ENCODE assay signal across 10 mouse cellular contexts in genomic region chr17:36418091-36418754, GRCm38 (mm10). TPM values are rescaled to one million over a fixed set of nuclear protein-coding genes. Genes with fewer than 3 reads are reported as not detected.
DNase-seq lines count a peak whose midpoint lies in the region; ATAC-seq and TF ChIP-seq lines count a peak whose summit lies in the region.
"Had no signal": no experiment of that assay in that cellular context is flagged by ENCODE, and none has a peak within 500 bp of the region (broad histone marks: within the 10 kb centered on the region; RNA-seq: fewer than 3 reads in every experiment).

No protein-coding gene starts in this region.

- intact Hi-C loops in gastrocnemius, postnatal 36 days (cut with DNase I), result loop anchor here (2.0 to 5.0 kb wide), 2 partner anchors 61 to 111 kb away; no protein-coding TSS in a partner anchor

- ATAC-seq in forebrain, embryonic 15.5 days (replicated peaks), result peak; percentile 48; the same call in 1 of the 2 replicates
- ATAC-seq in midbrain, postnatal 0 days (ENCODE audit: low FRiP score), result peak; percentile 71
- ATAC-seq in activated CD4-positive, CD25-positive, alpha-beta regulatory T cell, adult 4 months, result no peak

- DNase-seq in gastrocnemius, adult 18-20 months (ENCODE audit: low spot score), result peak; percentile 12
- no peak for DNase-seq in gastrocnemius, postnatal 36 days
- DNase-seq in A20 (ENCODE audit: low read depth, low spot score), result peak; percentile 66
- DNase-seq in brain, adult 2 months (ENCODE audit: low read depth, low spot score), result peak; percentile 82
- DNase-seq in kidney, postnatal 4 days, result peak; percentile 6 to 9
- DNase-seq in midbrain, postnatal 0 days (ENCODE audit: low spot score), result peak; percentile 86

- WGBS in forebrain, embryonic 15.5 days, result 24% methylated on average over 4 of the region's 4 CpGs
- WGBS in midbrain, postnatal 0 days, result 25% methylated on average over 4 of the region's 4 CpGs

- no peak overlapping the region for H3K9ac ChIP-seq in forebrain, embryonic 15.5 days (replicated peaks)
- H3K9ac ChIP-seq in midbrain, postnatal 0 days (replicated peaks; ENCODE audit: low read length, poor library complexity, severe bottlenecking), result no peak overlapping the region

- H3K4me1 ChIP-seq in forebrain, embryonic 15.5 days, result no peaks in the 10 kb centered on the region
- no peaks in the 10 kb centered on the region for H3K4me1 ChIP-seq in midbrain, postnatal 0 days (ENCODE audit: insufficient read depth, low read length)

- H3K27me3 ChIP-seq in forebrain, embryonic 15.5 days, result no peaks in the 10 kb centered on the region
- H3K27me3 ChIP-seq in midbrain, postnatal 0 days (ENCODE audit: insufficient read depth, low read length), result no peaks in the 10 kb centered on the region

- H3K4me3 ChIP-seq in forebrain, embryonic 15.5 days, result no peak overlapping the region
- H3K4me3 ChIP-seq in midbrain, postnatal 0 days (ENCODE audit: low read depth, low read length), result no peak overlapping the region

- peak; percentile 91 for TF ChIP-seq CTCF in midbrain, postnatal 0 days (IDR thresholded peaks at IDR 0.05)

- no peak overlapping the region for H3K4me2 ChIP-seq in forebrain, embryonic 15.5 days (replicated peaks)
- no peak overlapping the region for H3K4me2 ChIP-seq in midbrain, postnatal 0 days (ENCODE audit: low read depth, low read length, poor library complexity, severe bottlenecking)

- no peaks in the 10 kb centered on the region for H3K9me3 ChIP-seq in forebrain, embryonic 15.5 days
- H3K9me3 ChIP-seq in midbrain, postnatal 0 days (ENCODE audit: low read length), result no peaks in the 10 kb centered on the region

- H3K36me3 ChIP-seq in forebrain, embryonic 15.5 days, result no peaks in the 10 kb centered on the region
- H3K36me3 ChIP-seq in midbrain, postnatal 0 days (ENCODE audit: insufficient read depth, low read length), result no peaks in the 10 kb centered on the region

- no peak overlapping the region for H3K27ac ChIP-seq in forebrain, embryonic 15.5 days (replicated peaks)
- H3K27ac ChIP-seq in midbrain, postnatal 0 days (ENCODE audit: low read depth, low read length), result no peak overlapping the region

RNA-seq across cellular contexts. Expression of gene H2-M10.4, which starts 43.9 kb away (rescaled TPM):
- not detected for total RNA-seq in gastrocnemius, adult 18-20 months (2021)
- total RNA-seq in gastrocnemius, postnatal 36 days (2021), result not detected
- not detected in 2 replicates for polyA plus RNA-seq in forebrain, embryonic 15.5 days (2015; fragmentation: Nextera tagmentation; extraction: Ambion mirVana)
- total RNA-seq in midbrain, postnatal 0 days (2014; rRNA removed), result not detected in 2 replicates
- not detected in 2 replicates for polyA plus RNA-seq in midbrain, postnatal 0 days (2015; fragmentation: Nextera tagmentation; extraction: Ambion mirVana)
- polyA plus RNA-seq in activated CD4-positive, CD25-positive, alpha-beta regulatory T cell, adult 4 months (2017; shearing (Covaris generic)), result not detected
- total RNA-seq: layer of hippocampus, postnatal 25 days had no signal
- polyA plus RNA-seq: stomach, embryonic 14.5 days had no signal

RNA-seq across cellular contexts. Expression of gene H2-M10.3, which starts 50.0 kb away (rescaled TPM):
- total RNA-seq in gastrocnemius, adult 18-20 months (2021), result not detected
- total RNA-seq in gastrocnemius, postnatal 36 days (2021), result not detected
- not detected in 2 replicates for polyA plus RNA-seq in forebrain, embryonic 15.5 days (2015; fragmentation: Nextera tagmentation; extraction: Ambion mirVana)
- not detected in 2 replicates for total RNA-seq in midbrain, postnatal 0 days (2014; rRNA removed)
- not detected in 2 replicates for polyA plus RNA-seq in midbrain, postnatal 0 days (2015; fragmentation: Nextera tagmentation; extraction: Ambion mirVana)
- not detected for polyA plus RNA-seq in activated CD4-positive, CD25-positive, alpha-beta regulatory T cell, adult 4 months (2017; shearing (Covaris generic))
- total RNA-seq: layer of hippocampus, postnatal 25 days had no signal
- polyA plus RNA-seq: stomach, embryonic 14.5 days had no signal

Comparison
In these comparisons a context has a peak if more than half of its experiments do, and no peak if none do; other contexts are left out.
1. DNase-seq: peak in gastrocnemius, adult 18-20 months (single experiment), A20 (single experiment), brain, adult 2 months (single experiment), kidney, postnatal 4 days (2 of 2) and midbrain, postnatal 0 days (single experiment); none in gastrocnemius, postnatal 36 days (0 of 2).